Mouse (Mus musculus) lung, embryonic 15.5 days (tissue): ENCODE results near the gene Tnni1. TPM values are rescaled to one million over a fixed set of nuclear protein-coding genes. Genes with fewer than 3 reads are reported as not detected.

Experiments used
- ATAC-seq: fragments of 200-750 bp; cut with Nextera tagmentation; 2 replicates; pipeline ENCODE4 v1.8.0; 2017; ENCODE audit warnings: moderate number of reproducible peaks, borderline replicate concordance; ENCODE audit not compliant: low FRiP score, low TSS enrichment; ENCODE audit errors: extremely low read depth
- H3K27ac ChIP-seq: fragments of 300-500 bp; sonication (generic); 2 replicates; pipeline ENCODE4 v1.5.1; 2015; ENCODE audit warnings: moderate library complexity, mild to moderate bottlenecking, inconsistent platforms
- H3K27me3 ChIP-seq: fragments of 300-500 bp; sonication (generic); 2 replicates; pipeline ENCODE4 v1.6.1; 2015; ENCODE audit warnings: inconsistent platforms
- H3K36me3 ChIP-seq: fragments of 300-500 bp; sonication (generic); 2 replicates; pipeline ENCODE4 v1.6.1; 2015; ENCODE audit warnings: inconsistent platforms
- H3K4me1 ChIP-seq: fragments of 300-500 bp; sonication (generic); 2 replicates; pipeline ENCODE4 v1.6.1; 2015; ENCODE audit warnings: inconsistent platforms
- H3K4me2 ChIP-seq: fragments of 300-500 bp; sonication (generic); 2 replicates; pipeline ENCODE4 v1.6.1; 2015; ENCODE audit warnings: inconsistent platforms, mild to moderate bottlenecking, moderate library complexity
- H3K4me3 ChIP-seq: fragments of 300-500 bp; sonication (generic); 2 replicates; pipeline ENCODE4 v1.5.1; 2015; ENCODE audit warnings: mild to moderate bottlenecking, inconsistent platforms
- H3K9ac ChIP-seq: fragments of 300-500 bp; sonication (generic); 2 replicates; pipeline ENCODE4 v1.6.1; 2015; ENCODE audit warnings: inconsistent platforms
- H3K9me3 ChIP-seq: fragments of 300-500 bp; sonication (generic); 2 replicates; pipeline ENCODE4 v1.6.1; 2016; ENCODE audit warnings: inconsistent platforms
- WGBS: fragments of 180-500 bp; shearing (Covaris S2); methylation state at CpG from one replicate; pipeline ENCODE4 v1.1.7; 2015; 5-methylcytosine and 5-hydroxymethylcytosine counted together
- polyA plus RNA-seq: library from polyadenylated mRNA; unstranded; fragments of >200 nt; fragmentation: Nextera tagmentation; extraction: Ambion mirVana; gene quantifications from 2 replicates; pipeline ENCODE4 v1.2.1, GENCODE M21; 2015

The Tnni1 gene
- polyA plus RNA-seq, 1 experiment from 2014 or later = 117 TPM

DNA sequence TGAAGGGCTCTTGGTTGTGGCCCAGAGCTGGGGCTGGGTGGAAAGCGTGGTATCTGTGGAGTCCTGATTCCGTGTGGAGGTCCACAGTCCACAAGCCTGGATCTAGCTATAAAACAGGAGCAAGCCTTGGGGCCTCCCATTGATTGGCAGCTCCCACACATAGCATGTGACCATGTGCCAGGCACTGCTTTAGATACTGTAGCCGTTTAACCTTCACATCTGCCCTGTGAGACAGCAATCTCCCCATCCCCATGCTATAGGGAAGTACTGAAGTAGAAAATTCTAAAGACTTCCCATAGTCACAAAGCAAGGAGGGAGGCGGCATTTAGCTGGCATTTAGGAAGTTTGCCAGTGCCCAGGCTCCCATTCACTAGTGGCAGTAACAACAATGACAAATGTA lies 33.8 kb downstream of the Tnni1 start:
- Histone ChIP-seq H3K27ac (no peak overlapping the region), H3K27me3 (peaks cover 14% of the 10 kb centered on the region), H3K9ac (no peak overlapping the region), H3K4me2 (no peak overlapping the region), H3K36me3 (no peaks in the 10 kb centered on the region), H3K4me3 (no peak overlapping the region), H3K9me3 (no peaks in the 10 kb centered on the region), H3K4me1 (peaks cover 11% of the 10 kb centered on the region; the same call in 1 of the 2 replicates)
- no peak for ATAC-seq
- 77% methylated on average over 4 of the region's 4 CpGs for WGBS

- peaks cover 22% of the 10 kb centered on the region for H3K27me3 ChIP-seq
- H3K4me3 ChIP-seq = no peak overlapping the region
- no peaks in the 10 kb centered on the region for H3K36me3 ChIP-seq
- no peak overlapping the region for H3K4me2 ChIP-seq
- no peak overlapping the region for H3K9ac ChIP-seq
- 70% methylated on average over 5 of the region's 5 CpGs for WGBS
- no peak overlapping the region for H3K27ac ChIP-seq
- H3K9me3 ChIP-seq = no peaks in the 10 kb centered on the region
- H3K4me1 ChIP-seq = peaks cover 17% of the 10 kb centered on the region
- ATAC-seq = no peak
Measured at GRCm38 (mm10) chr1:135813687-135814395, 34.6 kb downstream of the Tnni1 start.

- 64% methylated on average over 5 of the region's 5 CpGs for WGBS
- peaks cover 29% of the 10 kb centered on the region for H3K27me3 ChIP-seq
- no peak overlapping the region for H3K27ac ChIP-seq
- no peak overlapping the region for H3K9ac ChIP-seq
- no peak overlapping the region for H3K4me2 ChIP-seq
- H3K4me3 ChIP-seq = no peak overlapping the region
- H3K36me3 ChIP-seq = no peaks in the 10 kb centered on the region
- peaks cover 22% of the 10 kb centered on the region for H3K4me1 ChIP-seq
- no peaks in the 10 kb centered on the region for H3K9me3 ChIP-seq
- ATAC-seq = no peak
Measured at GRCm38 (mm10) chr1:135814531-135814930, 35.3 kb downstream of the Tnni1 start.

GRCm38 (mm10) chr1:135817595-135817994 lies 38.4 kb downstream of the Tnni1 start:
- Histone ChIP-seq H3K4me2 (0 out of 2 replicates have a peak overlapping the region, but pooled peaks have one; percentile 85), H3K9ac (no peak overlapping the region), H3K27me3 (peaks cover 37% of the 10 kb centered on the region), H3K4me1 (peaks cover 32% of the 10 kb centered on the region), H3K4me3 (no peak overlapping the region; the same call in 1 of the 2 replicates), H3K27ac (no peak overlapping the region), H3K36me3 (no peaks in the 10 kb centered on the region), H3K9me3 (no peaks in the 10 kb centered on the region)
- 48% methylated on average over 4 of the region's 4 CpGs for WGBS
- ATAC-seq = no peak

GRCm38 (mm10) chr1:135818481-135819086 lies 39.4 kb downstream of the Tnni1 start, which contains the start of gene Lad1:
Gene Lad1 (plus strand): TSS chr1:135818598.
- ATAC-seq = peak; percentile 74; the same call in 1 of the 2 replicates
- H3K4me1 ChIP-seq = peaks cover 29% of the 10 kb centered on the region
- H3K36me3 ChIP-seq = no peaks in the 10 kb centered on the region

GRCm38 (mm10) chr1:135820071-135820470 lies 40.8 kb downstream of the Tnni1 start:
- no peaks in the 10 kb centered on the region for H3K36me3 ChIP-seq
- 71% methylated on average over 10 of the region's 10 CpGs for WGBS
- H3K9me3 ChIP-seq = no peaks in the 10 kb centered on the region
- H3K27me3 ChIP-seq = peaks cover 37% of the 10 kb centered on the region
- no peak for ATAC-seq
- H3K4me3 ChIP-seq = peak overlapping the region; percentile 52
- no peak overlapping the region for H3K9ac ChIP-seq
- peak overlapping the region; percentile 85 for H3K4me2 ChIP-seq
- H3K27ac ChIP-seq = no peak overlapping the region
- H3K4me1 ChIP-seq = peaks cover 29% of the 10 kb centered on the region

More at GRCm38 (mm10) chr1:135818481-135819086, 39.4 kb downstream of the Tnni1 start, which contains the start of gene Lad1:
- peak within 1 kb of the TSS; percentile 52 for H3K4me3 ChIP-seq
- H3K27ac ChIP-seq = 0 out of 2 replicates have a peak within 1 kb of the TSS, but pooled peaks have one; percentile 21
- H3K4me2 ChIP-seq = peak within 1 kb of the TSS; percentile 85
- 1% methylated on average over 61 of the region's 63 CpGs for WGBS
- peaks cover 37% of the 10 kb centered on the region for H3K27me3 ChIP-seq
- H3K9me3 ChIP-seq = no peaks in the 10 kb centered on the region
- H3K9ac ChIP-seq = peak within 1 kb of the TSS; percentile 45

GRCm38 (mm10) chr1:135820736-135821364 lies 41.6 kb downstream of the Tnni1 start:
- Histone ChIP-seq H3K4me3 (no peak overlapping the region), H3K36me3 (no peaks in the 10 kb centered on the region), H3K9ac (no peak overlapping the region; the same call in 1 of the 2 replicates), H3K27ac (peak overlapping the region; percentile 9; the same call in 1 of the 2 replicates), H3K27me3 (peaks cover 37% of the 10 kb centered on the region), H3K9me3 (no peaks in the 10 kb centered on the region), H3K4me1 (peaks cover 29% of the 10 kb centered on the region), H3K4me2 (peak overlapping the region; percentile 85; the same call in 1 of the 2 replicates)
- WGBS = 64% methylated on average over 16 of the region's 16 CpGs
- no peak for ATAC-seq

DNA sequence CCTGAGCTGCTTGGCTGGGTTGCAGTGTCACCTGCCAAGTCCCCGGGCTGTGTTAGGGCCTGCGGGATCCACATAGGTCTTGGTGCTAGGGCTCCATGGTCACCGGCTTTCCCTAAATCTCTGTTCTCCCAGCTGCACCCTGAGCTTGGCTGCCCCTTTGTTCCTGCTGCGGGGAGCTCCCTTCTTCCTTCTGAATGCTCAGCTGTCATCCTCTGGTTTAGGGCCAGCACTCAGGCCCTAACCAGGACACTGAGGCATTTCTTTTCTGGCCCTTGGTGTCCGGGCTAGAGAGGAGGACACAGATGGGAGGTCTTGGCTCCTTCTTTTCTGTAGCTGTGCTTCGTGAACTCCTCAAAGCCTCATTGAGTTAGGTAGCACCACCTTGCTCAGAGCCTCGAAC lies 42.5 kb downstream of the Tnni1 start:
- Histone ChIP-seq H3K36me3 (no peaks in the 10 kb centered on the region), H3K9me3 (no peaks in the 10 kb centered on the region), H3K4me3 (no peak overlapping the region), H3K4me1 (peaks cover 29% of the 10 kb centered on the region), H3K4me2 (no peak overlapping the region), H3K9ac (no peak overlapping the region), H3K27me3 (peaks cover 35% of the 10 kb centered on the region), H3K27ac (no peak overlapping the region)
- WGBS = 76% methylated on average over 7 of the region's 7 CpGs
- ATAC-seq = no peak

DNA sequence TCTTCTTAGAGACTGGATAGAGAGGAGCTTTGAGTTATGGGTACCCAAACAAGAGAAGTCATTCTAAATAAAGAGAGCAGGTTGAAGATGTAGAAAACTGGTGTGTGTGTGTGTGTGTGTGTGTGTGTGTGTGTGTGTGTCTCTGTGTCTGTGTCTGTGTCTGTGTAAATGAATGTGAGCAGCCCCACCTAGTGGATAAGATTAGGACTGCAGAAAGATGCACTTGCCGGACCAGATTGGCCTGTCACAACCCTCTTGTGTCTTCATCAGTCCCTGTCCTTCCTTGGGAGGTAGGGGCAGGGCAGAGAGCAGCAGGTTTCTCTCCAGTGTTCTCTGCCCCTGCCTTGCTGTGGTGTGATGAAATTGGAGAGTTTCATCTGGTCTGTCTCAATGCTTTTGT lies 49.7 kb downstream of the Tnni1 start:
- ATAC-seq = no peak
- no peak overlapping the region for H3K9ac ChIP-seq
- no peaks in the 10 kb centered on the region for H3K36me3 ChIP-seq
- no peaks in the 10 kb centered on the region for H3K9me3 ChIP-seq
- no peak overlapping the region for H3K4me3 ChIP-seq
- H3K27me3 ChIP-seq = no peaks in the 10 kb centered on the region
- H3K27ac ChIP-seq = no peak overlapping the region
- WGBS = 0% methylated on average over 1 of the region's 1 CpGs
- H3K4me2 ChIP-seq = no peak overlapping the region
- H3K4me1 ChIP-seq = no peaks in the 10 kb centered on the region

DNA sequence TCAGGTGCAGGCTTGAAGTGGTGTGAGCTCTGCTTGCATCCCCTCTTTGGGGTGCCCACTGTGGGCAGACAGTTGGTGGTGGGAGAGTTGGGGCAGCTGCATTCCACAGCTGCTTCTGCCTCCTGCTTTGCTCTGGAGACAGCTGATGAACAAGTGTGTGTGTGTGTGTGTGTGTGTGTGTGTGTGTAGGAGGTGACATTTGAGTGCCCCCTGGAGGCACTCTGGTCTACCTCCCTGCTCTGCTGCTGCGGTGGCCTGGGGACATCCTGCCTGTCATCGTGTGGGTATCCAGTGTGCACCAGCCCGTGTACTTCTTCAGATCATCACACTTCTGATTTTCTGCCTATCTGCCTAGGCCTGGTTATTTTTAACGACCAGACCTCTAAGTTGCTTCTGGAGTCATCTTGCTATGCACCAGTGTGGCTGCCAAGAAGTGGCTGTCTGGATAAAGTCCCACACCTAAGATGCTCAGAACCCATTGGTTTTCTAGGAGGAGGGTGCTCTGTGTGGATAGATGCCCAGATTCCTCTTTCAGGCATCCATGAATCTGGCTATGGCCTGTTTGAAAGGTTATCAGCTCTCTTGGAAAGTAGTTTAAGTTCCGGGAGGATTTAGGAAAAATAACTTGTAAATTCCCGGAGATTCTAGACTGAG lies 55.1 kb downstream of the Tnni1 start:
- no peak overlapping the region for H3K4me2 ChIP-seq
- no peak for ATAC-seq
- H3K27ac ChIP-seq = no peak overlapping the region

DNA sequence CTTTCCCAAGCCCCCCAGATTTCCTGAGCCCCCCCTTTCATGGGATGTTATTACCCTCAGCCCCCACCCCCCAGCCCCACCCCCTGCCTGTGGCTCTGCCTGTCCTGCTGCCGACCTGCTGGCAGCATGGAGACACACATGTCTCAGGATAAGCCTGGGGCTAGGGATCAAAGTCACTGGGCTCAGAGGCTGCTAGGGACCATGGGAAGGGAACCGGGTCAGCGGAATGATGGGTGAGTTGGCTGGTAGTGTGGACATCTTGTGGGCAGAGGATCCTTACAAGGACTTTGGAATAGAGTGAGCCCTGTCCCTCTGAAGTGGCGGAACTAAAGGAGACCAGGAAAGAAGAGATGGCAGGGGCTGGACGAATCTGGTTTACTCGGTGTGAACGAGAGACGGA lies 55.7 kb downstream of the Tnni1 start:
- no peaks in the 10 kb centered on the region for H3K36me3 ChIP-seq
- no peak overlapping the region for H3K4me2 ChIP-seq
- H3K9ac ChIP-seq = no peak overlapping the region
- H3K9me3 ChIP-seq = no peaks in the 10 kb centered on the region
- H3K4me3 ChIP-seq = no peak overlapping the region
- peaks cover 11% of the 10 kb centered on the region for H3K4me1 ChIP-seq
- no peaks in the 10 kb centered on the region for H3K27me3 ChIP-seq
- WGBS = 76% methylated on average over 8 of the region's 8 CpGs
- no peak overlapping the region for H3K27ac ChIP-seq
- no peak for ATAC-seq

More for the DNA sequence above, 55.1 kb downstream of the Tnni1 start:
- H3K9ac ChIP-seq = no peak overlapping the region
- no peaks in the 10 kb centered on the region for H3K36me3 ChIP-seq
- 66% methylated on average over 6 of the region's 6 CpGs for WGBS
- H3K27me3 ChIP-seq = no peaks in the 10 kb centered on the region
- no peaks in the 10 kb centered on the region for H3K9me3 ChIP-seq
- H3K4me1 ChIP-seq = peaks cover 11% of the 10 kb centered on the region
- H3K4me3 ChIP-seq = no peak overlapping the region
